Mouse (Mus musculus): ENCODE measurements around the gene Fam110c. TPM values are rescaled to one million over a fixed set of nuclear protein-coding genes. Genes with fewer than 3 reads are reported as not detected.
"Not testable (repeated sequence)": the region's sequence is repeated elsewhere in the genome, so short reads cannot be mapped to it uniquely, and the experiment has no call there.

Fam110c gene
- polyA plus RNA-seq (2015; fragmentation: Nextera tagmentation; extraction: Ambion mirVana) = 3.0 and 3.4 TPM in 2 replicates

- H3K27ac ChIP-seq (ENCODE audit: low read length) = peak within 1 kb of the TSS; percentile 72; the same call in 1 of the 2 replicates
Measured at GRCm38 (mm10) chr12:31073412-31074354, at the start of gene Fam110c. Fam110c (plus strand) TSS chr12:31073861.

GRCm38 (mm10) chr12:31026423-31026822 is 47.2 kb upstream of the Fam110c start:
- H3K4me2 ChIP-seq (ENCODE audit: low read depth, low read length) = no peak overlapping the region
- no peak overlapping the region for H3K4me3 ChIP-seq (ENCODE audit: low read depth, low read length)
- H3K9ac ChIP-seq (ENCODE audit: low read depth, low read length) = no peak overlapping the region
- H3K27ac ChIP-seq (ENCODE audit: low read length) = no peak overlapping the region
- no peaks in the 10 kb centered on the region for H3K4me1 ChIP-seq (ENCODE audit: control insufficient read depth, low read depth, low read length)
- no peaks in the 10 kb centered on the region for H3K9me3 ChIP-seq (replicated peaks; ENCODE audit: control insufficient read depth, low read length)
- 56% methylated on average over 7 of the region's 7 CpGs for WGBS (ENCODE audit: insufficient replicate concordance)
- H3K27me3 ChIP-seq (ENCODE audit: control insufficient read depth, insufficient read depth, low read depth, low read length) = no peaks in the 10 kb centered on the region
- no peaks in the 10 kb centered on the region for H3K36me3 ChIP-seq (ENCODE audit: control insufficient read depth, insufficient read depth)
- ATAC-seq (ENCODE audit: low read depth) = no peak

More at GRCm38 (mm10) chr12:31073412-31074354, at the start of gene Fam110c:
- H3K36me3 ChIP-seq (ENCODE audit: control insufficient read depth, insufficient read depth) = no peaks in the 10 kb centered on the region
- peak within 1 kb of the TSS; percentile 67 for H3K9ac ChIP-seq (ENCODE audit: low read depth, low read length)
- peak; percentile 75 for ATAC-seq (ENCODE audit: low read depth)
- WGBS (ENCODE audit: insufficient replicate concordance) = 2% methylated on average over 50 of the region's 50 CpGs
- peaks cover 17% of the 10 kb centered on the region for H3K4me1 ChIP-seq (ENCODE audit: control insufficient read depth, low read depth, low read length)
- H3K4me3 ChIP-seq (ENCODE audit: low read depth, low read length) = peak within 1 kb of the TSS; percentile 62
- peaks cover 9% of the 10 kb centered on the region for H3K27me3 ChIP-seq (ENCODE audit: control insufficient read depth, insufficient read depth, low read depth, low read length)
- H3K4me2 ChIP-seq (ENCODE audit: low read depth, low read length) = peak within 1 kb of the TSS; percentile 89
- no peaks in the 10 kb centered on the region for H3K9me3 ChIP-seq (replicated peaks; ENCODE audit: control insufficient read depth, low read length)

- Histone ChIP-seq H3K27me3 (ENCODE audit: control insufficient read depth, insufficient read depth, low read depth, low read length) (no peaks in the 10 kb centered on the region), H3K9ac (ENCODE audit: low read depth, low read length) (no peak overlapping the region), H3K4me1 (ENCODE audit: control insufficient read depth, low read depth, low read length) (no peaks in the 10 kb centered on the region), H3K36me3 (ENCODE audit: control insufficient read depth, insufficient read depth) (no peaks in the 10 kb centered on the region), H3K27ac (ENCODE audit: low read length) (no peak overlapping the region), H3K9me3 (replicated peaks; ENCODE audit: control insufficient read depth, low read length) (no peaks in the 10 kb centered on the region), H3K4me3 (ENCODE audit: low read depth, low read length) (no peak overlapping the region), H3K4me2 (ENCODE audit: low read depth, low read length) (no peak overlapping the region)
- WGBS (ENCODE audit: insufficient replicate concordance) = 61% methylated on average over 4 of the region's 4 CpGs
- no peak for ATAC-seq (ENCODE audit: low read depth)
Measured at GRCm38 (mm10) chr12:31052066-31052465, 21.6 kb upstream of the Fam110c start.

GRCm38 (mm10) chr12:31056291-31056864 is 17.3 kb upstream of the Fam110c start:
- Histone ChIP-seq H3K4me3 (ENCODE audit: low read depth, low read length) (no peak overlapping the region), H3K27me3 (ENCODE audit: control insufficient read depth, insufficient read depth, low read depth, low read length) (no peaks in the 10 kb centered on the region), H3K36me3 (ENCODE audit: control insufficient read depth, insufficient read depth) (no peaks in the 10 kb centered on the region), H3K27ac (ENCODE audit: low read length) (no peak overlapping the region), H3K4me1 (ENCODE audit: control insufficient read depth, low read depth, low read length) (no peaks in the 10 kb centered on the region), H3K9me3 (replicated peaks; ENCODE audit: control insufficient read depth, low read length) (no peaks in the 10 kb centered on the region), H3K9ac (ENCODE audit: low read depth, low read length) (no peak overlapping the region), H3K4me2 (ENCODE audit: low read depth, low read length) (no peak overlapping the region)
- no peak for ATAC-seq (ENCODE audit: low read depth)
- WGBS (ENCODE audit: insufficient replicate concordance) = 47% methylated on average over 6 of the region's 6 CpGs

GRCm38 (mm10) chr12:31059393-31059853 is 14.2 kb upstream of the Fam110c start:
- ATAC-seq (ENCODE audit: low read depth) = no peak
- Histone ChIP-seq H3K4me2 (ENCODE audit: low read depth, low read length) (no peak overlapping the region), H3K4me1 (ENCODE audit: control insufficient read depth, low read depth, low read length) (no peaks in the 10 kb centered on the region)

GRCm38 (mm10) chr12:31060245-31060644 is 13.4 kb upstream of the Fam110c start:
- Histone ChIP-seq H3K27me3 (ENCODE audit: control insufficient read depth, insufficient read depth, low read depth, low read length) (no peaks in the 10 kb centered on the region), H3K27ac (ENCODE audit: low read length) (no peak overlapping the region), H3K9ac (ENCODE audit: low read depth, low read length) (no peak overlapping the region), H3K4me2 (ENCODE audit: low read depth, low read length) (no peak overlapping the region), H3K9me3 (replicated peaks; ENCODE audit: control insufficient read depth, low read length) (no peaks in the 10 kb centered on the region), H3K4me1 (ENCODE audit: control insufficient read depth, low read depth, low read length) (no peaks in the 10 kb centered on the region), H3K4me3 (ENCODE audit: low read depth, low read length) (no peak overlapping the region), H3K36me3 (ENCODE audit: control insufficient read depth, insufficient read depth) (no peaks in the 10 kb centered on the region)
- ATAC-seq (ENCODE audit: low read depth) = no peak
- WGBS (ENCODE audit: insufficient replicate concordance) = 59% methylated on average over 8 of the region's 8 CpGs

More at GRCm38 (mm10) chr12:31059393-31059853, 14.2 kb upstream of the Fam110c start:
- Histone ChIP-seq H3K4me3 (ENCODE audit: low read depth, low read length) (no peak overlapping the region), H3K27ac (ENCODE audit: low read length) (no peak overlapping the region), H3K36me3 (ENCODE audit: control insufficient read depth, insufficient read depth) (no peaks in the 10 kb centered on the region), H3K9me3 (replicated peaks; ENCODE audit: control insufficient read depth, low read length) (no peaks in the 10 kb centered on the region), H3K9ac (ENCODE audit: low read depth, low read length) (no peak overlapping the region), H3K27me3 (ENCODE audit: control insufficient read depth, insufficient read depth, low read depth, low read length) (no peaks in the 10 kb centered on the region)
- WGBS (ENCODE audit: insufficient replicate concordance) = 25% methylated on average over 8 of the region's 8 CpGs

GRCm38 (mm10) chr12:31071222-31071621 is 2.4 kb upstream of the Fam110c start:
- Histone ChIP-seq H3K36me3 (ENCODE audit: control insufficient read depth, insufficient read depth) (no peaks in the 10 kb centered on the region), H3K4me1 (ENCODE audit: control insufficient read depth, low read depth, low read length) (peaks cover 6% of the 10 kb centered on the region), H3K27me3 (ENCODE audit: control insufficient read depth, insufficient read depth, low read depth, low read length) (peaks cover 9% of the 10 kb centered on the region), H3K4me2 (ENCODE audit: low read depth, low read length) (no peak overlapping the region), H3K9me3 (replicated peaks; ENCODE audit: control insufficient read depth, low read length) (no peaks in the 10 kb centered on the region), H3K9ac (ENCODE audit: low read depth, low read length) (no peak overlapping the region), H3K27ac (ENCODE audit: low read length) (no peak overlapping the region), H3K4me3 (ENCODE audit: low read depth, low read length) (no peak overlapping the region)
- WGBS (ENCODE audit: insufficient replicate concordance) = 71% methylated on average over 5 of the region's 5 CpGs
- ATAC-seq (ENCODE audit: low read depth) = no peak

GRCm38 (mm10) chr12:31074355-31074786 is 710 bp downstream of the Fam110c start:
- Histone ChIP-seq H3K27ac (ENCODE audit: low read length) (peak overlapping the region; percentile 7; the same call in 1 of the 2 replicates), H3K4me3 (ENCODE audit: low read depth, low read length) (peak overlapping the region; percentile 62), H3K4me1 (ENCODE audit: control insufficient read depth, low read depth, low read length) (peaks cover 20% of the 10 kb centered on the region), H3K9ac (ENCODE audit: low read depth, low read length) (peak overlapping the region; percentile 67), H3K4me2 (ENCODE audit: low read depth, low read length) (peak overlapping the region; percentile 89)
- H3K27me3 ChIP-seq (ENCODE audit: control insufficient read depth, insufficient read depth, low read depth, low read length); H3K9me3 ChIP-seq (replicated peaks; ENCODE audit: control insufficient read depth, low read length); H3K36me3 ChIP-seq (ENCODE audit: control insufficient read depth, insufficient read depth): not testable (repeated sequence)
- ATAC-seq (ENCODE audit: low read depth) = peak; percentile 57
- WGBS (ENCODE audit: insufficient replicate concordance) = 0% methylated on average over 16 of the region's 18 CpGs

All from liver, embryonic 16.5 days (tissue).